Comparison of ENCODE assay signal across 9 mouse cellular contexts in the genomic region with DNA sequence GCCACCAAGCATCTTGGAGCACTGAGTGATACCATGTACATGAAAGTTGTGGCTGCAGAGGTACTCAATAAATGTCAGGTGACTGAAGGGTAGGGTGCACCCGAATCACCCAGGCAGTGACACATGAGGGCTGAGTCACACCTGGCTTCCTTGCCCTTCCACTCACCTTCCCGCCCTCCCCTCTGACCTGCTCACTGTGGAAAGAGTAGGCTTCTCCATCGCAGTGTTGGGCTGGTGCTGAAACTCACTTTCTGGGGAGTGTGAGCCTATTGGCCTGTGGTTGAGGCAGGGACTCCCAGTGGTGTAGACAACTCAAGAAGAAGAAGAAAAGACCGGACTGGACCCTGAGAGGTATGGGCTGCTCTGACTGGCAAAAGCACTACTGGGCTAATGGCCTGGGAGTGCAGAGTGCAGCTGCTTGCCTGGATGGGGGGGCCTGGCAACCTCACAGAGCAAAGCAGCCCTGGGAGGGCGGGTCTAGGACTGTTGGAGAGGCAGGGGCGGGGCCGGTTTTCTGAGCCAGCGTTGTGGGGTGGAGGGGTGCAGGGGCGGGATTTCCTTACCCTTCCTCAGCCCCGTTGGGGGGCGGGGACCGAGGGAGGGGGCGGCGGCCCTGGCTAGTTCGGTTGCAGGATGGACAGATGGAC. TPM values are rescaled to one million over a fixed set of nuclear protein-coding genes. Genes with fewer than 3 reads are reported as not detected.
DNase-seq lines count a peak whose midpoint lies in the region; ATAC-seq lines count a peak whose summit lies in the region.
"Had no signal": no experiment of that assay in that cellular context is flagged by ENCODE, and none has a peak within 500 bp of the region (broad histone marks: within the 10 kb centered on the region; RNA-seq: fewer than 3 reads in every experiment).

No protein-coding gene starts in this region.

- no peak for ATAC-seq in embryonic facial prominence, embryonic 15.5 days (ENCODE audit: insufficient number of reproducible peaks, low FRiP score, low TSS enrichment, low read depth)
- no peak for ATAC-seq in hindbrain, embryonic 12.5 days (ENCODE audit: low FRiP score)
- no peak for ATAC-seq in lung, embryonic 16.5 days (ENCODE audit: low read depth)
- ATAC-seq in midbrain, embryonic 16.5 days, result no peak

- H3K27me3 ChIP-seq in embryonic facial prominence, embryonic 15.5 days, result no peaks in the 10 kb centered on the region
- H3K27me3 ChIP-seq in hindbrain, embryonic 12.5 days, result no peaks in the 10 kb centered on the region
- no peaks in the 10 kb centered on the region for H3K27me3 ChIP-seq in lung, embryonic 16.5 days (ENCODE audit: control insufficient read depth, insufficient read depth, low read depth, low read length)
- H3K27me3 ChIP-seq in midbrain, embryonic 16.5 days (ENCODE audit: control insufficient read depth, insufficient read depth, low read depth, low read length), result no peaks in the 10 kb centered on the region
- H3K27me3 ChIP-seq: midbrain, embryonic 12.5 days had no signal

- peak overlapping the region; percentile 31 for H3K4me3 ChIP-seq in embryonic facial prominence, embryonic 15.5 days (replicated peaks)
- no peak overlapping the region for H3K4me3 ChIP-seq in hindbrain, embryonic 12.5 days
- H3K4me3 ChIP-seq in lung, embryonic 16.5 days (ENCODE audit: low read length), result peak overlapping the region; percentile 34
- no peak overlapping the region for H3K4me3 ChIP-seq in midbrain, embryonic 16.5 days (ENCODE audit: low read depth, low read length)
- H3K4me3 ChIP-seq: midbrain, embryonic 12.5 days had no signal

- H3K9ac ChIP-seq in embryonic facial prominence, embryonic 15.5 days, result no peak overlapping the region
- H3K9ac ChIP-seq in hindbrain, embryonic 12.5 days, result no peak overlapping the region
- H3K9ac ChIP-seq in lung, embryonic 16.5 days (ENCODE audit: low read length), result peak overlapping the region; percentile 44
- no peak overlapping the region for H3K9ac ChIP-seq in midbrain, embryonic 16.5 days (ENCODE audit: low read depth, low read length)
- H3K9ac ChIP-seq: midbrain, embryonic 12.5 days had no signal

- H3K36me3 ChIP-seq in embryonic facial prominence, embryonic 15.5 days, result peaks cover 9% of the 10 kb centered on the region; the same call in 1 of the 2 replicates
- H3K36me3 ChIP-seq in hindbrain, embryonic 12.5 days, result no peaks in the 10 kb centered on the region
- H3K36me3 ChIP-seq in lung, embryonic 16.5 days (ENCODE audit: control insufficient read depth, insufficient read depth, low read length), result no peaks in the 10 kb centered on the region
- H3K36me3 ChIP-seq in midbrain, embryonic 16.5 days (ENCODE audit: control insufficient read depth, insufficient read depth, low read length), result no peaks in the 10 kb centered on the region
- H3K36me3 ChIP-seq: midbrain, embryonic 12.5 days had no signal

- WGBS in embryonic facial prominence, embryonic 15.5 days, result 20% methylated on average over 14 of the region's 15 CpGs
- WGBS in hindbrain, embryonic 12.5 days, result 21% methylated on average over 14 of the region's 15 CpGs
- WGBS in lung, embryonic 16.5 days, result 19% methylated on average over 15 of the region's 15 CpGs
- 21% methylated on average over 15 of the region's 15 CpGs for WGBS in midbrain, embryonic 16.5 days

- H3K27ac ChIP-seq in embryonic facial prominence, embryonic 15.5 days (replicated peaks), result no peak overlapping the region
- H3K27ac ChIP-seq in hindbrain, embryonic 12.5 days, result no peak overlapping the region
- H3K27ac ChIP-seq in lung, embryonic 16.5 days (ENCODE audit: low read length), result no peak overlapping the region
- no peak overlapping the region for H3K27ac ChIP-seq in midbrain, embryonic 16.5 days (ENCODE audit: low read length)
- H3K27ac ChIP-seq: midbrain, embryonic 12.5 days had no signal

- peak; percentile 31 for DNase-seq in thymus, postnatal 14 days
- no peak for DNase-seq in thymus, adult 18-20 months
- no peak for DNase-seq in layer of hippocampus, adult 9-10 months (ENCODE audit: low spot score)
- no peak for DNase-seq in frontal cortex, postnatal 36 days (ENCODE audit: low spot score in 2 of 2)

- peaks cover 45% of the 10 kb centered on the region for H3K4me1 ChIP-seq in embryonic facial prominence, embryonic 15.5 days
- H3K4me1 ChIP-seq in hindbrain, embryonic 12.5 days, result peaks cover 16% of the 10 kb centered on the region
- peaks cover 22% of the 10 kb centered on the region for H3K4me1 ChIP-seq in lung, embryonic 16.5 days (replicated peaks; ENCODE audit: control insufficient read depth, insufficient read depth, low read length)
- H3K4me1 ChIP-seq in midbrain, embryonic 16.5 days (ENCODE audit: control insufficient read depth, insufficient read depth, low read length), result peaks cover 13% of the 10 kb centered on the region

- no peaks in the 10 kb centered on the region for H3K9me3 ChIP-seq in embryonic facial prominence, embryonic 15.5 days (replicated peaks)
- no peaks in the 10 kb centered on the region for H3K9me3 ChIP-seq in hindbrain, embryonic 12.5 days (replicated peaks)
- no peaks in the 10 kb centered on the region for H3K9me3 ChIP-seq in lung, embryonic 16.5 days (ENCODE audit: control insufficient read depth, low read length)
- no peaks in the 10 kb centered on the region for H3K9me3 ChIP-seq in midbrain, embryonic 16.5 days (replicated peaks; ENCODE audit: control insufficient read depth, low read length, poor library complexity, severe bottlenecking)
- H3K9me3 ChIP-seq: midbrain, embryonic 12.5 days had no signal

- peak overlapping the region; percentile 42 for H3K4me2 ChIP-seq in embryonic facial prominence, embryonic 15.5 days (replicated peaks)
- H3K4me2 ChIP-seq in hindbrain, embryonic 12.5 days (replicated peaks), result peak overlapping the region; percentile 32; the same call in 1 of the 2 replicates
- peak overlapping the region; percentile 53 for H3K4me2 ChIP-seq in lung, embryonic 16.5 days (ENCODE audit: low read depth, low read length)
- H3K4me2 ChIP-seq in midbrain, embryonic 16.5 days (ENCODE audit: low read length), result no peak overlapping the region
- H3K4me2 ChIP-seq: midbrain, embryonic 12.5 days had no signal

RNA-seq across cellular contexts. Expression of gene Ucn2, which starts 2.0 kb away (rescaled TPM):
- polyA plus RNA-seq in embryonic facial prominence, embryonic 15.5 days (2015; fragmentation: Nextera tagmentation; extraction: Ambion mirVana), result 0.89 and 1.2 TPM in 2 replicates
- not detected in 2 replicates for polyA plus RNA-seq in hindbrain, embryonic 12.5 days (2016; fragmentation: Nextera tagmentation; extraction: Ambion mirVana)
- polyA plus RNA-seq in lung, embryonic 16.5 days (2015; fragmentation: Nextera tagmentation; extraction: Ambion mirVana), result not detected in 2 replicates
- polyA plus RNA-seq in midbrain, embryonic 16.5 days (2015; fragmentation: Nextera tagmentation; extraction: Ambion mirVana), result not detected in 2 replicates
- polyA plus RNA-seq: midbrain, embryonic 12.5 days had no signal

RNA-seq across cellular contexts. Expression of gene Pfkfb4, which starts 3.8 kb away (rescaled TPM):
- 14.0 and 14.9 TPM in 2 replicates for polyA plus RNA-seq in embryonic facial prominence, embryonic 15.5 days (2015; fragmentation: Nextera tagmentation; extraction: Ambion mirVana)
- 20.1 and 24.0 TPM in 2 replicates for polyA plus RNA-seq in hindbrain, embryonic 12.5 days (2016; fragmentation: Nextera tagmentation; extraction: Ambion mirVana)
- polyA plus RNA-seq in lung, embryonic 16.5 days (2015; fragmentation: Nextera tagmentation; extraction: Ambion mirVana), result 11.9 and 13.0 TPM in 2 replicates
- 31.5 and 31.9 TPM in 2 replicates for polyA plus RNA-seq in midbrain, embryonic 16.5 days (2015; fragmentation: Nextera tagmentation; extraction: Ambion mirVana)

RNA-seq across cellular contexts. Expression of gene Col7a1, which starts 34.4 kb away (rescaled TPM):
- 38.7 and 48.9 TPM in 2 replicates for polyA plus RNA-seq in embryonic facial prominence, embryonic 15.5 days (2015; fragmentation: Nextera tagmentation; extraction: Ambion mirVana)
- polyA plus RNA-seq in hindbrain, embryonic 12.5 days (2016; fragmentation: Nextera tagmentation; extraction: Ambion mirVana), result 3.1 and 3.9 TPM in 2 replicates
- 1.3 and 1.5 TPM in 2 replicates for polyA plus RNA-seq in lung, embryonic 16.5 days (2015; fragmentation: Nextera tagmentation; extraction: Ambion mirVana)
- 1.1 and 1.6 TPM in 2 replicates for polyA plus RNA-seq in midbrain, embryonic 16.5 days (2015; fragmentation: Nextera tagmentation; extraction: Ambion mirVana)

RNA-seq across cellular contexts. Expression of gene Shisa5, which starts 50.5 kb away (rescaled TPM):
- polyA plus RNA-seq in embryonic facial prominence, embryonic 15.5 days (2015; fragmentation: Nextera tagmentation; extraction: Ambion mirVana), result 106 and 116 TPM in 2 replicates
- polyA plus RNA-seq in hindbrain, embryonic 12.5 days (2016; fragmentation: Nextera tagmentation; extraction: Ambion mirVana), result 52.3 and 56.6 TPM in 2 replicates
- 120 and 126 TPM in 2 replicates for polyA plus RNA-seq in lung, embryonic 16.5 days (2015; fragmentation: Nextera tagmentation; extraction: Ambion mirVana)
- polyA plus RNA-seq in midbrain, embryonic 16.5 days (2015; fragmentation: Nextera tagmentation; extraction: Ambion mirVana), result 60.1 and 68.9 TPM in 2 replicates

RNA-seq across cellular contexts. Expression of gene Uqcrc1, which starts 51.4 kb away (rescaled TPM):
- polyA plus RNA-seq in embryonic facial prominence, embryonic 15.5 days (2015; fragmentation: Nextera tagmentation; extraction: Ambion mirVana), result 470 and 480 TPM in 2 replicates
- 346 and 367 TPM in 2 replicates for polyA plus RNA-seq in hindbrain, embryonic 12.5 days (2016; fragmentation: Nextera tagmentation; extraction: Ambion mirVana)
- polyA plus RNA-seq in lung, embryonic 16.5 days (2015; fragmentation: Nextera tagmentation; extraction: Ambion mirVana), result 397 and 421 TPM in 2 replicates
- polyA plus RNA-seq in midbrain, embryonic 16.5 days (2015; fragmentation: Nextera tagmentation; extraction: Ambion mirVana), result 417 and 452 TPM in 2 replicates

Comparison
In these comparisons a context has a peak if more than half of its experiments do, and no peak if none do; other contexts are left out.
1. H3K4me3 ChIP-seq: peak in embryonic facial prominence, embryonic 15.5 days (single experiment) and lung, embryonic 16.5 days (single experiment); none in hindbrain, embryonic 12.5 days (single experiment) and midbrain, embryonic 16.5 days (single experiment).